Mouse (Mus musculus) testis, adult 2 months (tissue): ENCODE results near the gene Tead4. TPM values are rescaled to one million over a fixed set of nuclear protein-coding genes. Genes with fewer than 3 reads are reported as not detected.

ENCODE experiments used
- H3K27ac ChIP-seq: fragments of 200-500 bp; 2 replicates; pipeline ENCODE4 v1.5.1; 2012; ENCODE audit warnings: low read depth, low read length; ENCODE audit not compliant: control insufficient read depth, insufficient read depth
- H3K27me3 ChIP-seq: fragments of 200-500 bp; 2 replicates; pipeline ENCODE4 v1.6.1; 2012; ENCODE audit warnings: mild to moderate bottlenecking, low read length, moderate library complexity; ENCODE audit not compliant: control insufficient read depth, insufficient read depth
- H3K36me3 ChIP-seq: fragments of 200-500 bp; 2 replicates; pipeline ENCODE4 v1.6.1; 2012; ENCODE audit warnings: mild to moderate bottlenecking, low read length; ENCODE audit not compliant: control insufficient read depth, insufficient read depth
- H3K4me1 ChIP-seq: fragments of 200-500 bp; 2 replicates; pipeline ENCODE4 v1.6.1; 2012; ENCODE audit warnings: low read length; ENCODE audit not compliant: control insufficient read depth, insufficient read depth
- H3K4me3 ChIP-seq: fragments of 200-500 bp; 2 replicates; pipeline ENCODE4 v1.5.1; 2012; ENCODE audit warnings: low read depth, mild to moderate bottlenecking, low read length, moderate library complexity, mixed read lengths; ENCODE audit not compliant: control insufficient read depth
- CTCF ChIP-seq: fragments of 200-500 bp; IDR thresholded peaks from 2 replicates; pipeline ENCODE4 v1.5.1; 2012; ENCODE audit warnings: low read depth, mild to moderate bottlenecking, inconsistent platforms, low read length, moderate library complexity; ENCODE audit not compliant: control insufficient read depth, insufficient read depth, insufficient replicate concordance
- POLR2A ChIP-seq: fragments of 200-500 bp; IDR thresholded peaks from 2 replicates; pipeline ENCODE4 v1.6.1; 2012; ENCODE audit warnings: low read depth, mild to moderate bottlenecking, inconsistent platforms, low read length, moderate library complexity; ENCODE audit not compliant: control insufficient read depth
- polyA plus RNA-seq: library from polyadenylated mRNA; depleted of rRNA; stranded (reverse); fragments of >200 nt; gene quantifications from 2 replicates; pipeline ENCODE4 v1.2.3, GENCODE M21; 2012; rRNA removed

Gene Tead4
- polyA plus RNA-seq, 1 experiment: 0.05 TPM

GRCm38 (mm10) chr6:128183521-128183920 lies 117.1 kb downstream of the Tead4 start:
- Histone ChIP-seq H3K4me3 (no peak overlapping the region), H3K27ac (no peak overlapping the region), H3K36me3 (peaks cover 3% of the 10 kb centered on the region), H3K4me1 (no peaks in the 10 kb centered on the region), H3K27me3 (no peaks in the 10 kb centered on the region)
- TF ChIP-seq POLR2A (no peak), CTCF (no peak)

- TF ChIP-seq CTCF (no peak), POLR2A (no peak)
- Histone ChIP-seq H3K36me3 (peaks cover 6% of the 10 kb centered on the region), H3K27ac (no peak overlapping the region)
Observed at GRCm38 (mm10) chr6:128181176-128181575, 119.4 kb downstream of the Tead4 start.

GRCm38 (mm10) chr6:128179651-128180050 lies 121.0 kb downstream of the Tead4 start:
- Histone ChIP-seq H3K27ac (no peak overlapping the region), H3K36me3 (peaks cover 7% of the 10 kb centered on the region), H3K4me1 (no peaks in the 10 kb centered on the region), H3K4me3 (no peak overlapping the region), H3K27me3 (no peaks in the 10 kb centered on the region)
- no peak for TF ChIP-seq POLR2A

More at GRCm38 (mm10) chr6:128181176-128181575, 119.4 kb downstream of the Tead4 start:
- Histone ChIP-seq H3K27me3 (no peaks in the 10 kb centered on the region), H3K4me1 (no peaks in the 10 kb centered on the region), H3K4me3 (no peak overlapping the region)

- no peak for TF ChIP-seq POLR2A
- Histone ChIP-seq H3K4me3 (no peak overlapping the region), H3K36me3 (peaks cover 7% of the 10 kb centered on the region), H3K27me3 (no peaks in the 10 kb centered on the region), H3K4me1 (no peaks in the 10 kb centered on the region), H3K27ac (no peak overlapping the region)
Observed at GRCm38 (mm10) chr6:128179247-128179646, 121.4 kb downstream of the Tead4 start.

- Histone ChIP-seq H3K4me3 (no peak overlapping the region), H3K27ac (no peak overlapping the region), H3K36me3 (peaks cover 7% of the 10 kb centered on the region), H3K27me3 (no peaks in the 10 kb centered on the region), H3K4me1 (no peaks in the 10 kb centered on the region)
- TF ChIP-seq CTCF: no peak
- no peak for TF ChIP-seq POLR2A
Observed at GRCm38 (mm10) chr6:128178681-128179080, 121.9 kb downstream of the Tead4 start.

Other genes starting within 250 kb of the Tead4 start
- gene Tspan9, start 157.2 kb downstream of the Tead4 start, polyA plus RNA-seq: 3.5 and 4.3 TPM in 2 replicates
- gene Tulp3, start 55.0 kb upstream of the Tead4 start, polyA plus RNA-seq: 4.4 and 5.4 TPM in 2 replicates
- gene Rhno1, start 62.1 kb upstream of the Tead4 start, polyA plus RNA-seq: 41.5 and 47.9 TPM in 2 replicates
- gene Foxm1, start 62.1 kb upstream of the Tead4 start, polyA plus RNA-seq: 126 and 128 TPM in 2 replicates
- 44.5 and 49.1 TPM in 2 replicates for gene Tex52, start 74.6 kb upstream of the Tead4 start, polyA plus RNA-seq
- not detected in 2 replicates for gene Gm44596, start 74.7 kb upstream of the Tead4 start, polyA plus RNA-seq
- gene Nrip2, start 98.5 kb upstream of the Tead4 start, polyA plus RNA-seq: 1.6 and 1.9 TPM in 2 replicates
- 13.8 and 15.7 TPM in 2 replicates for gene Itfg2, start 124.1 kb upstream of the Tead4 start, polyA plus RNA-seq
- gene Fkbp4, start 137.9 kb upstream of the Tead4 start, polyA plus RNA-seq: 342 and 357 TPM in 2 replicates
- 0.45 and 2.0 TPM in 2 replicates for gene Pzp, start 225.9 kb upstream of the Tead4 start, polyA plus RNA-seq